Mouse (Mus musculus) kidney, postnatal 25 days (tissue): ENCODE data around the gene Cpe.

Experiments
- DNase-seq, 2 experiments: peaks; one replicate each; pipeline ENCODE4 v3.0.0; 2021; ENCODE audit warnings: mixed read lengths in 2 of 2

Cpe gene

DNA sequence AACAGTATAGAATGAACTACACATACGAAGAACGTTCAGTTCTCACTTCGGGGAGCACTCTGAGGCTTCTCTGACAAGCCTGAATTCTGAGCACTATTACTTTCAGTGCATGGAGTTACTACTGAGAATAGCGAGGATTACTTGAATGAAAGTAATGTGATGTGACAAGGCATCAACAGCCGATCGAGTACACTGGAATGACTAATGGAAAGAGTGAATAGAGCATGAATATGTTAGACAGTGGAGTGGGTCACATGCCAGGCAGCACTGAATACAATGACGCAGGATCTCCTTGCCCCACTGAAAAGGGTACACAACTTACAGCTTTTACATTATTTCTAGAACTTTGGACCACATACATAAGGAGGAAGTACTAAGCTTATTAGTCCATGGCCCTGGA, 149.4 kb downstream of the Cpe start:
- DNase-seq: no peak
